Mouse (Mus musculus) adrenal gland, adult 18-20 months (tissue): ENCODE measurements at regions not wholly inside any gene's neighbourhood (a gene's known extent, or its start where the extent isn't known, plus 50 kb on each side); places are given as distances from the start of the nearest gene placed in this dataset.

Experiments used
- DNase-seq, 2 experiments: peaks; one replicate each; pipeline ENCODE4 v3.0.0; 2021 to 2022; ENCODE audit warnings: low spot score in 2 of 2

DNA sequence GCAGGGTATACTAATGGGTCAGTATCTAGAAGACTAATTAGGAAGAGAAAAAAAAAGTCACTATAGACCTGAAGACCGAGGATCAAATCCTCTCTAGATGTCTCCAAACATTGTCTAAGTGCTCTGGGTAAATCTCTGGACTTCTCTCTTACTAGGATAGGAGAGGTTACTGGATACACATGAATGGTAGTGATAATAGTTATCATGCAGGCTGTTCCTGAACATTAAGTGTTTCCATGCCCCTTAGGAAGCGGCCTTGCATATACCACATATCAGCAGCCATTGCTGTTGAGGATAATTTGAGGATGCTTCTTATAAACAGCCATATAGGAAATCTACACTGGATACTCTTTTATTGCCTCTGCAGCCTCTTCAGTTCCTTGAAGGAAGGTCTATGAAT lies 274.2 kb upstream of the Ppargc1a start:
- no peak for DNase-seq

DNA sequence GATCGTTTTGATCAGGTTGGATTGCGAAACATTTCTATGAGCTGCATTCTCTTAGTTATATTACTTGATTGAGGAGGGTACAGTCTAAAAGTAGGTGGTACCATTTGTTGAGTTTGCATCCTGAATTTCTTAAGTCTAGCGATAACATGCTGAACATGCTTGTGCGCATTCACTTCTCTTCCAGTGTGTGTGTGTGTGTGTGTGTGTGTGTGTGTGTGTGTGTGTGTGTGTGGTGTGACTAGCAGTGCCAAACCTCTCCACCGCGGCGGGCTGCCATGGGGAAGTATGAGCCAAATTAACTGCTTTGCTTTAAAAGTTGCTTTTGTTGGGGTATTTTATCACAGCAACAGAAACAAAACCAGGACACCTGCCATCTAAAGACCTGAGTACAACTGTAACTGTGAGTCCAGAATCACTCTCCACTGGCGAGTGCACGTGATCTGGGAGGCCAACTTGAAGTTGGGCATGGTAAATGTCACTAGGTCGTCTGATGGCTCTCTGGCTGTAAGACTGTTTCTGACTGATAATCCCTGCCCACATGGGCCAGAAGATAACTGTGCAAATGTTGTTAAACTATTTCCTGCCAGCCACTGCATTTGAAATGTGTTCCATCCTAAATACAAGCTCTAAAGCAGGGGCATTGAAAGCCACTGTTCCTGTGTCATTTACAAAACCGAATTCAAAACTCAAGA lies 273.3 kb upstream of the Ppargc1a start:
- DNase-seq = no peak

DNA sequence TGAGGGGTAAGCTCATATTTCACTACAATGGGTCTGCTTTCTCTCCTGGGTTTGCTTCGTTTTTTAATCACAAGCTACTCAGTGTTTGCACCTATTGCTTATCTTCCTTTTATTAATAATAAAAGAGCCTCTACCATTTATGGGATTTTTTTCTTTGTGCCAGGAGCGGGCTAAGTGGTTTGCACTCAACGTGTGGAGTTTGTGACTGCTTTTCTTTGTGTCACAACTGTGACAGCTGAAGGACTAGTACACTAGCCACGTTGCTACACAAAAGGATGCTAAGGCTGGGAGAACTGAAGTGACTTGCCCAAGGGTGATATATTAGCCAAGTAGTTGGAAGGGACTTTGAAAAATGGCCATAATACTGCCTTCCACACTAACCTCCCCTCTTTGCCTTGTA lies 271.8 kb upstream of the Ppargc1a start:
- no peak for DNase-seq

DNA sequence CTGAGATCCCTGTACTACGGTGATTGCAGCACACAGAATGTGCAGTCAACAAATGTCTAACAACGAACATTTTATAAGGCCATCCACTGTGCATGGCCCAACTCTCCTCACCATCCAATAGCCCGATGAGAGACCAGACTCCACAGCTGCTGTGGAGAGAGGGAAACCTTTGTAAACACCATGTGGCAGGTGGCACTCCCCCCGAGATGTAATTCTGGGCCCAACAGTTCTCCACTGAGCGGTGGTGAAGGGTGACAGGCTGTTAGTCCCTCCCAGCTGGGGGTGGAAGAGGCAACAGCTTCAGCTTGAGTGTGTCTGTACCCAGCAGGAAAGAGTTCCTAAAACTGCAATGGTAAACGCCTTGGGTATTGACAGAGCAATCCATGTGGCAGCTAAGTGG lies 263.0 kb upstream of the Ppargc1a start:
- DNase-seq = no peak

DNA sequence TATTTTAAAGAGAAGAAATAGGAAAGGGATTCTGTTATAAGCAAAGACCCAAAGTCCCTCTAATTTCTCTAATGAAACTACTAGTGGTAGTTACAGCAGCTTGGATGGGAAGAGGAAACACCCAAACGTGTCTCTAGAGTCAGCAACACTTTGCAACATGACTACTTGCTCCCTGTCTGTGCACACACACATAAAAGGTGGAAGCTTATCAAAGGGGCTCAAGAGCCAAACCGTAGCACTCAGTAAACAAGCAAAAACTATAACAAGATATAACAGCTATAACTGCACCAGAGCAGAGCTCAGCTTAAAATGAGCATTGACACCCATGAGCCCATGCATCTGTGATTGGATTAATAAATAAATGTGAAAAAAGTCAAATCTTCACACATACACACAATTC lies 262.5 kb upstream of the Ppargc1a start:
- no peak for DNase-seq

DNA sequence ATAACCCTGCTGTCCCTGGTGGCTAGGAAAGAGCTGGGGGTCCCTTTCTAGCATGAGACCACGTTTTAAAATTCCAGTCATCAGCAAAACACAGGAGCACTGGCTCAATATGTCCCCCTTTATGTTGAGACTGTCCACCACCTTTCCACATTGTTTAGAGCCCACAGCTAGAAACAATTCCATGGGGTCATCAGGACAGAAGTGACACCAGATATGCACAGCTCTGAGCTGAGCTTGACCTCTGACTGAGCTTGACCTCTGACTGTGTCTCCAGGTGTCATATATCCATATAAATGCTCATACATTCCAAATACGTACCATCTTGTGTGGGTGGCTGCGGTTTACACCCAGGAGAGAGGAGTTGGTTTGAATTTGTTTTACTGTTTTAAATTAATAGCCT lies 262.1 kb upstream of the Ppargc1a start:
- no peak for DNase-seq

DNA sequence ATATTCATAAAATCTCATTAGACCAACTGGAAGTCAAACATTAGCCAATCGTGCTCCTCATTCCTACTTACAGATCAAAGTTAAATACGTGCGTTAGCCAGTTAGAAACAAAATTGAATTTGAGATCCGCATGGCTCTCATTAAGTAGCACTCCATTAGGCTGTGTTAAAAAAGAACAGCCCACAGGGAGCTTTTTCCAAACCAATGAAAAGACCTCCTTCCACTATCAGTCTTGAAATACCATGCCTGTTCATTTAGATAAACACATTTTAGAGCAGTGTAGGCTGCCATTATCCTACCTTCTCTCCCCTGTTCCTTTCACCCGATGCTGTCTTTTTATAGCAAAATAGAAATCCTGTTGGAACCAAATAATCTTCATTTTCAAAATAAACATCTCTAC lies 261.5 kb upstream of the Ppargc1a start:
- no peak for DNase-seq

DNA sequence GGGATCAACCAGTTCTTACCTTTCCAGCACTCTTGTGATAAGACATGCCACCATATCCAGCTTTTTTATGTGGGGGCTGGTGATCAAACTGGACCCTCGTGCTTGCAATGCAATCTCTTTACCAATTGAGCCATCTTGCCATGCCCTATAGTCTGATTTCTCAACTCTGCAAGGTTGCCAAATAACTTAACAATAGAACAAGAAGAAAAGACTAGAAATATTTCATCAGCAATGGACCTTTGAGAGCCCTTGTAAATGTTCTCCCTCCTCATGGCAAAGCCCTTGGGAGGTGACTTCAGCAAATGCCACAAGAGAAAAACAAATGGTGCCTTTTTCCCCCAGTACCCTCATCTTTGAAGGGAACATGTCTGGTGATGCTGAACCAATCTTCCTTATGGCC lies 258.7 kb upstream of the Ppargc1a start:
- no peak for DNase-seq

DNA sequence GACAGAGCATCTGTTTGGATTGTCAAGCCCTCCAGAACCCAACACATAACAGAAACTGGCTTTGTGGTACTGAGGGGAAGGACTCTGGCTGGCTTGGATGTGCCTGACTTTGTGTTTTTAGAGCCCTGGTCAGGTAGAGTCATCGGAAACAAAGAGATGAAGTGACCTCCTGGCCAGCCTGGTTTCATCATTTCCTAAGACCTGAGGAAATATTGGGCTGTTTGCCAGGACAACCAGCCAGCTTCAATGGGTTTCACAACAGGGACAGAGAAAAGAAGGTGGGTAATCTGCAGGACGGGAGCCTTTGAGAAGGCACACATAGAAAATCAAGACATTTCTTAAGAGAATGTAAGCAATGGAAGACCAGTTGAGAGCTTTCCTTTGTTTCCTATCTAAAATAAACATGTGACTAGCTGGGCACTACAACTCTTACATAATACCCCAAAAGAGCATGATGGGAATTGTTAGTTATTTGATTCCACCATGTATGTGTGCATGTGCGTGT lies 258.1 kb upstream of the Ppargc1a start:
- DNase-seq = no peak

DNA sequence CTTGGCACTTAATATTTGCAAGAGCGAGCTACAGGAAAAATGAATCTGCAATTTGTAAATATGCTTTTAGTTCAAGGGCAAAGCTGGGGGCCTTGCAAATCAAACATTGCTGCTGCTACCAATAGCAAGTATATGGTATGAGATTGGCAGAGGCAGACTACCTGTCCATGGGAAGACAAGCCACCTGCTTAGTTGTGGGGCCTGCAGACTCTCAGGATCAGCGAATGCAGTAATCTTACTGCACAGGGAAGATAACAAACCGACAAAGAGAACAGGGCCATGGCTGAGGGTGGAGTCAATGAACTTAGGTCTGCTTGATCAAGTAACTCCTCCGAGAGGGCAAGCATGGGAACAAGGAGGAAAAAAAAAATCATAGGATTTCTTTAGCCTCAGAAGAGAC lies 257.2 kb upstream of the Ppargc1a start:
- no peak for DNase-seq

DNA sequence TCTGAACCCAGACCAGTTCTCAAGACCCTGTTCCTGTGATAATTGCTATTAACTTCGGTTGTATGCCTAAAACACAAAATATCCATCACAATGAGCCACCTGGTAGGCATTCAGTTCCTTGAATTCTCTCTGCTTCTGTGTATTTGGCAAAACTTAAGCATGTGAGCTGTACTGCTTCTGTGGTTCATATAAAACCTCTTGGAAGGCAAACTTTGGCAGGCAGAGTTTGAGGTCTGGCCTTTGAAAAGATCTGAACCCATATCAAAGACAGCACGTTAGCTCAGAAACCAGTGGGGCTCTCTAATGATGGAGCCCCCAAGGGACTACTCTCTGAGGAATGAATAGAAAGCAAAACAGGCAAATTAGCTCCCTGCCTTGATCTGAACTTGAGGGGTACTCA lies 256.1 kb upstream of the Ppargc1a start:
- no peak for DNase-seq

DNA sequence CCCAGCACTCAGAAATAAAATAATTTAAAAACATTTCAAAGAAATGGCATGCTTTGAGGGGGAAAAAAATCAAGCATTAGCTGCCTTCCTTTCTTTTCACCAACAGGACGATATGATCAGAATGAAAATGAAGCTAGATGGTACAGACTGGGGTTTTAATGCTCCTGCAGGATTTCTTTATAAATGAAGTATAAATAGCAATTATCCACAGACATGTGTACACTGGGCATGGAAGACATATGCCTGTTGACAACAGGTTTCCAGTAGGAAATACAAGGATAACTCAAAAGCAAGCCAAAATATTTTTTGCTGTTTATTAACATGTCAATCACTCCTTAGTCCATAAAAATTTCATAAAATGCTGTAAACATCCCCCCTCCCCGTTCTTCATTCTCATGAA lies 248.7 kb upstream of the Ppargc1a start:
- DNase-seq = no peak

DNA sequence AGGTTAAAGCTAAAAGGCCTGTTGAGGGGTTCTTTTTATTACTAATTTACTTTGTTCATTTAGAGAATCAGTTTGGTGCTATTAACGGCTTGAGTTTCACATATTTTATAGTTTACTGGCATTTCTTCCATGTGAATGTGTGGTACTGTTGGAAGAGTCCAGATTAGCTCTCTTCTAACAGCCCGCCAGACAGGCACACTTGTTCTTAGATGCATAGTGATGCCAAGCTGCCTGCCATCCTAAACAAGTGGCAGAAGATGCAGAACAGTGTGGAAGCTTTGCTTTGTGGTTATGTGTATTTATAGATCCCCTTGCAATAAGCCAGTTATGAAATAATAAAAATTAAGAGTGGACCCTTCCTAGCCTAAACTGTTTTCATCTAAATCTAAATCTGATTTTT lies 244.2 kb upstream of the Ppargc1a start:
- no peak for DNase-seq

DNA sequence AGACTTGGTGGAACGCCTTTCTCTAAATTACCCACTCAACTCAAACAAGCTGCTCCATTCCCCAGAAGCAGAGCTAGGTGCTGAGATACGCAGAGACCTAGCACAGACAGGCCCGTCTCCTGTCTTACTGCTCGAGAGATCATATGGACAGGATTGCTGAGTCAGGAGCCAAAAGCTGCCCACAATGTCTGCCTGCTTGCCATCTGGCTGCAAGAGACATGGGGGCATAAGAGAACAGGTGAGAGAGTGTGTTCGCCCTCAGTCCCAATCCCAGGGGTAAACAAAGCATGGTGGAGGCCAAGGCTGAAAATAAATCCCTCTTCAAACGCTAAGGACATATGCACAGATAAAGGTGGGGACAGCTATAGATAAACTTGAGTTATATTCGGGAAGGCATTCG lies 234.0 kb upstream of the Ppargc1a start:
- no peak for DNase-seq

DNA sequence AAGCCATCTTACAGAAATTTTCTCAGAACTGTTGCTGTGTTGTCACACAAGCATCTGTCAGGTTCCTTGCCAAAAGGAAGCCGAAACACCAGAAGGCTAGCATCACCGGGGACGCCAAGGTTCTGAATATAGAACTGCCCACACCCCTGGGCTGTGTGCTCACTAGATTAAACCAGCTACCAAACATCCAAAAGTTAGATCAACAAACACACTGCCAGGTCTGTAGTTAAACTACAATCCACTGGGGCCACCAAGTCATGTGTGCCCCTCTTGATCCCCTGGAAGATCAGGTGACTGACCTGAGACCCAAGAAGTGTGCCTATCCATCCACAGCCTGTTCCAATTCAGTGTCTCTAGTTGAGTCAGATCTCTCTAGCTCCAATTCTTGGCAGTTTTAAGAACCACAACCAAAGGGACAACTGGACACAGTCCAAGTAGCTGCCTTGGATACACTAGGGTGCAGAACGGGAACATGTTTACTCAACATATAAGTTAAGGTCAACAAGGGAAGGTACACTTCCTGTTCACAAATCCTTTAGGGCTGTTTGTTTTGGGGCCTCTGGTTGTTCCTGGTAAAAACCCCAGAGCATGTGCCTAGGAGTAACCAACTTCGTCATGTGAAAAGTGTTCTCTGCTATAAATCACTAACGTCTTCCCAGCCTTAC lies 232.0 kb upstream of the Ppargc1a start:
- no peak for DNase-seq

DNA sequence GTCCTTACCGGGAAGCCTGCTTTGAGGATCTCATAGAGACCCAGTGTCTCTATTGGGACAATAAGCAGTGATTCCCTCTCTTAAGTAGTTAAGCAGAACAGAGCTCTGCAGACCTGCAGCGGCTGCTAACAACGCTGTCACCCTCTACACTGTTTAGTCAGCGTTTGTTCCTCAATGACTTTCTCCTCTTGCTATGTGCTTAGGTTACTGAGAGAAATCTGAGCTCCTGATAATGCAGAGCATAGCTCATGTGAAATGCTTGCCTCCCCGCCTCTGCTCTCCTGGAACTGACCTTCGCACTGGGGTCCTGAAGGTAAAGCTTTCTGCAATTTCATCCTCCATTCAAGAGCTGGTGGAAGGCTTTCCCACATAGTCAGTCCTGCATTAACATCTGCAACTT lies 226.6 kb upstream of the Ppargc1a start:
- DNase-seq = no peak

DNA sequence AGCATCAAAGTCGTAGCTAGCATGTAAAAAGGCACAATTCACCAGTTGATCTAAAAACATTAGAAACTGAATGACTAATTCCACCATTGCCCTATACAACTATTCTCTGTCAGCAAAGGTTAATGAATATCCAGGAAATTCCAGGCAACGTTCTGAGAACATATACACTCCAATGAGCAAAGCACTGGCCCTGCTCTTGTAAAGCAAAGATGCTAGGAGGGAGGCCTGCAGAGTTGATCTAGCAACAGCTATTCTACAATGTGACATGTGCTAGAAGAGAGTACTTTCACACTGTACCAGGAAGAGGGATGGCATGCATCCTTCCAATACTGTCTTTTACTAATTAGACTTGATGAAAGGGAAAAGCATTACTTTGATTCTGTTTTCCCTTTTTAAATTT lies 225.4 kb upstream of the Ppargc1a start:
- no peak for DNase-seq

DNA sequence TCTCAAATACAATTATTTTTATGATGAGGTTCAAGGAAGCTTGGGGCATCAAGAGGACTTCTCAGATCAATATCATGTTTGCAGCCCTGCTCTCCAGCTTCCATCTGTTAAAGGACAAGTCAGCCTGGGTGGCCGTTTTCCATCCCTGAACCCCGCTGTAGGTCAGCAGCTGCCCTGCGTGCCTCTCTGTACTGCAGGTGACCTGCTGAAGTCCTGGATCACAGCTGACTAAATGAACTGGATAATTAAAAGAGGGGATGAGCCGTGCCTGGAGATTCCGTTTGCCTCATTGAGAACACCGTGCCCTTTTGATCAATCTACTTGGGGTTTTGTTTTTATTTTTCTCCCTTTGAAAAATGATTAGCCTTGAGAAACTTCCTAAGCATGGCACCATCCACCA lies 221.2 kb upstream of the Ppargc1a start:
- no peak for DNase-seq

DNA sequence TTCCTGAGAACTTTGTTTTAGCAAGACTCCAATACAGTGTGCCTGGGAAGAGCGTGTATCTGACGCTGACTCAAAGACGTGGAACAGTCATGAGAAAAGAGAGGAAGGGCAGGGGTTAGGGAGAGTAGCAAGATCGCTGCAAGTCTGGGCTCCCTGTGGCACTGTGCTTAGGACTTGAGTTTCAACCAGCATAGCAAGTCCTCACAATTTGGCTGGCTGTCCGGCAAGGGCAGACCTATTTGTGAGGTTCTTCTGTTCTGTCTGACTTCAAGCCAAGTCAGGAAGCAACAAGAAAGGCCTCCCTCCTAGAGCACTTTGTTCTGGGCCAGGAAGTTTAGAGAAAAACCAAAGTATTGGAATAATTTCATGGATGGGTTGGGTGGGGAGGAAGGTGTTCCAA lies 216.0 kb upstream of the Ppargc1a start:
- no peak for DNase-seq

DNA sequence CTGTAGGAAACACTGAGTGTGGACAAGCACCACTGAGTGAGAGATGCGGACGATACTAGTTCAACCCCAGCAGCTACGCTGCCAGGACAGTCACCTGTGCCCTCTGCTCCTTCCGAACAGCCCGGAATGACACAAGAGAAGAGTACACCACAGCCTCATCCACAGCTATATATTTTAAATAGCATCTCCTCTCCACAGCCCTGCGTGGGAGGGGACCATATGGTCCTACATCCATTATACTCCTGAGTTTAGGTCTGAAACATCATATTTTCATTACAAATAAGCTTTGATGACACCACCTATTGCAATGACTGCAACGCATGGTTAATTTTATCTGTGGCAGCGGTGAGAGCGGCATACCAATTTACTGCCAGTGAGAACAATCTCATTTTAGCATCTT lies 215.6 kb upstream of the Ppargc1a start:
- no peak for DNase-seq

DNA sequence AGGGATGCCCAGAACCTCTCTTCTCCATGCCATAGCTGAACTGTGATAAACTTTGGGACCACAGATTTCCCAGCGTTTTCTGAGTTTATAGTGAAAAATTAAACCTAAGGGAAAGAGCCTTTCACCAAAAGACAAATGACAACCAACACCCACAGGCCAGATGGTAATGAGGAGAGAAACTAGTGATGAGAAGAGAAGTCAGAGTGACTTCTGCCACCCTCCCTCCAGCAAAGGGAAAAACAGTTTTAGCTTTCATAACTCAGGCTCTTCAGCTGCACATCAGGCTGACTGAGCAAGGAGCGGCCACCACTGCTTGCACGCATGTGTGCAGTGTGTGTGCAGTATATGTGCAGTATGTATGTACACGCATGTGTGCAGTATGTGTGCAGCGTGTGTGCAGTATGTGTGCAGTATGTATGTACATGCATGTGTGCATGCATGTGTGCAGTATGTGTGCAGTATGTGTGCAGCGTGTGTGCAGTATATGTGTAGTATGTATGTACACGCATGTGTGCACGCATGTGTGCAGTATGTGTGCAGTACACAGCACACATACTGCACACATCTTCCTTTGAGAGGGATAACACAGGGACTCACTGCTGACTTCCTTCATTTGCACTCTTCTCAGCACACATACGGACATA lies 208.1 kb upstream of the Ppargc1a start:
- no peak for DNase-seq

DNA sequence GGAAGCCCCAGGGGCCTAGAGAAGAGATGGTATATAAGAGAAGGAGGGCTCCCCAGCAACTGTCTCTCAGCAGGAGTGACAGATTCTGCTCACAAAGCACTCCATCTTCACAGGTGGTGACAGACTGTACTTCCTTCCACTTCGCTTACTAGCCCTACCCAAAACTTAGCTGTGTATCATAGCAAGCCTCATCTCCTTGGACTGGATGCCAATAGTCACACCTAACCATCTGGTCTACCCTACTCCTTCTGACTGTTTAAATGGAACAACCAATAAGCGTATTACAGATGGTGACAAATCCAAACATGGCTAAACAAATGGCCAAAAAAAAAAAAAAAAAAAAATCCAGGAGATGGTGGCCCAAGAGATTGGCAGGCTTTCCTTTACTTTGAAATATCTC lies 204.1 kb upstream of the Ppargc1a start:
- no peak for DNase-seq

DNA sequence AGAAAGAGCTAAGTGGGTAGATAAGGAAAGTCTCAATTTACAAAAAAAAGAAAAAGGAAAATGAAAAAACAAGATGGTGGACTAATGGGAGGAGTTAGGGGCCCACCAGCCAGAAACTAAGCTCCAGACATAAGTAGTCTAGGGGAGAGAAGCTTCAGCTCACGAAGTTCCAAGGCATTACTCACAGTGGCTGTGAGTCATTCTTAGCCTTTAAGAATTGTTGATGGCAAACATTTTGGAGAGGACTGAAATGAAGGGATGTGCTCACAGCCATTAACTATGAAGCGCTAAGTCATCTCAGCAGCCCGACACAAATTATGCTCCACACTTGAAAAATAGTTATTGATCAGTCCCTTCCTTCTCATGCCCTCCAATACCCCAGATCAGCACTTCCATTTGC lies 198.6 kb upstream of the Ppargc1a start:
- no peak for DNase-seq
